In genomic region chr15:81606634-81607033, GRCm38 (mm10) we compare ENCODE assay signal across 9 mouse cellular contexts. TPM values are rescaled to one million over a fixed set of nuclear protein-coding genes. Genes with fewer than 3 reads are reported as not detected.
DNase-seq lines count a peak whose midpoint lies in the region; ATAC-seq lines count a peak whose summit lies in the region.
"Had no signal": no experiment of that assay in that cellular context is flagged by ENCODE, and none has a peak within 500 bp of the region (broad histone marks: within the 10 kb centered on the region; RNA-seq: fewer than 3 reads in every experiment).

No protein-coding gene starts in this region.

- ATAC-seq in neural tube, embryonic 11.5 days (ENCODE audit: insufficient read depth, low FRiP score, low TSS enrichment), result no peak
- peak; percentile 58; the same call in 1 of the 2 replicates for ATAC-seq in liver, embryonic 12.5 days

- no peaks in the 10 kb centered on the region for H3K27me3 ChIP-seq in neural tube, embryonic 11.5 days (ENCODE audit: control insufficient read depth, insufficient read depth, low read length)
- H3K27me3 ChIP-seq in liver, embryonic 12.5 days (replicated peaks), result no peaks in the 10 kb centered on the region
- H3K27me3 ChIP-seq: megakaryocyte, embryonic 14.5 days had no signal

- 89% methylated on average over 1 of the region's 1 CpGs for WGBS in neural tube, embryonic 11.5 days
- WGBS in liver, embryonic 12.5 days (ENCODE audit: insufficient replicate concordance), result 79% methylated on average over 1 of the region's 1 CpGs

- DNase-seq in cerebellum, postnatal 14 days, result peak; percentile 31 to 40
- no peak for DNase-seq in cerebellum, postnatal 36 days
- DNase-seq in neural tube, embryonic 11.5 days (ENCODE audit: low spot score), result peak; percentile 34
- no peak for DNase-seq in neural tube, embryonic 10.5 days (ENCODE audit: extremely low spot score, low spot score)
- DNase-seq in spleen, postnatal 36 days (ENCODE audit: low spot score in 2 of 2), result peak; percentile 31 to 44
- DNase-seq in MN1 (ENCODE audit: low spot score), result no peak
- no peak for DNase-seq in right cerebral cortex, postnatal 14 days

- no peaks in the 10 kb centered on the region for H3K4me1 ChIP-seq in neural tube, embryonic 11.5 days (ENCODE audit: control insufficient read depth, insufficient read depth, low read length)
- H3K4me1 ChIP-seq in liver, embryonic 12.5 days, result peaks cover 9% of the 10 kb centered on the region; the same call in 1 of the 2 replicates

- no peak overlapping the region for H3K4me2 ChIP-seq in neural tube, embryonic 11.5 days (ENCODE audit: low read depth)
- no peak overlapping the region for H3K4me2 ChIP-seq in liver, embryonic 12.5 days

- peaks cover 9% of the 10 kb centered on the region for H3K36me3 ChIP-seq in neural tube, embryonic 11.5 days (ENCODE audit: control insufficient read depth, insufficient read depth, low read length)
- peaks cover 89% of the 10 kb centered on the region for H3K36me3 ChIP-seq in liver, embryonic 12.5 days

- no peak overlapping the region for H3K9ac ChIP-seq in neural tube, embryonic 11.5 days (ENCODE audit: low read length)
- no peak overlapping the region for H3K9ac ChIP-seq in liver, embryonic 12.5 days

- H3K27ac ChIP-seq in neural tube, embryonic 11.5 days (ENCODE audit: low read depth, low read length), result no peak overlapping the region
- no peak overlapping the region for H3K27ac ChIP-seq in liver, embryonic 12.5 days

- H3K9me3 ChIP-seq in neural tube, embryonic 11.5 days (ENCODE audit: control insufficient read depth, low read length), result no peaks in the 10 kb centered on the region
- no peaks in the 10 kb centered on the region for H3K9me3 ChIP-seq in liver, embryonic 12.5 days (replicated peaks)
- H3K9me3 ChIP-seq: megakaryocyte, embryonic 14.5 days had no signal

- H3K4me3 ChIP-seq in neural tube, embryonic 11.5 days (ENCODE audit: low read depth, low read length), result no peak overlapping the region
- no peak overlapping the region for H3K4me3 ChIP-seq in liver, embryonic 12.5 days
- H3K4me3 ChIP-seq: megakaryocyte, embryonic 14.5 days had no signal

RNA-seq across cellular contexts. Expression of gene Ep300, which starts 21.5 kb away (rescaled TPM):
- polyA plus RNA-seq in neural tube, embryonic 11.5 days (2014; fragmentation: Nextera tagmentation; extraction: Ambion mirVana), result 25.4 and 29.6 TPM in 2 replicates
- 11.8 and 13.4 TPM in 2 replicates for polyA plus RNA-seq in liver, embryonic 12.5 days (2016; fragmentation: Nextera tagmentation; extraction: Ambion mirVana)

RNA-seq across cellular contexts. Expression of gene L3mbtl2, which starts 57.1 kb away (rescaled TPM):
- polyA plus RNA-seq in neural tube, embryonic 11.5 days (2014; fragmentation: Nextera tagmentation; extraction: Ambion mirVana), result 28.6 and 31.7 TPM in 2 replicates
- polyA plus RNA-seq in liver, embryonic 12.5 days (2016; fragmentation: Nextera tagmentation; extraction: Ambion mirVana), result 29.0 and 29.6 TPM in 2 replicates

Comparison
In these comparisons a context has a peak if more than half of its experiments do, and no peak if none do; other contexts are left out.
1. DNase-seq: peak in cerebellum, postnatal 14 days (2 of 2), neural tube, embryonic 11.5 days (single experiment) and spleen, postnatal 36 days (2 of 2); none in cerebellum, postnatal 36 days (0 of 2), neural tube, embryonic 10.5 days (single experiment), MN1 (single experiment) and right cerebral cortex, postnatal 14 days (single experiment).